Mouse (Mus musculus) embryonic facial prominence, embryonic 13.5 days (tissue): Measurements from ENCODE around the gene Plpp2. TPM values are rescaled to one million over a fixed set of nuclear protein-coding genes. Genes with fewer than 3 reads are reported as not detected.

ENCODE experiments used
- ATAC-seq: fragments of 200-750 bp; cut with Nextera tagmentation; 2 replicates; pipeline ENCODE4 v1.8.0; 2017; ENCODE audit warnings: low read depth; ENCODE audit not compliant: insufficient number of reproducible peaks, insufficient read depth, low FRiP score, low TSS enrichment
- H3K27ac ChIP-seq: fragments of 300-500 bp; sonication (generic); 2 replicates; pipeline ENCODE4 v1.5.1; 2015; ENCODE audit warnings: moderate library complexity, mild to moderate bottlenecking, inconsistent platforms
- H3K27me3 ChIP-seq: fragments of 300-500 bp; sonication (generic); 2 replicates; pipeline ENCODE4 v1.6.1; 2015; ENCODE audit warnings: mild to moderate bottlenecking, inconsistent platforms
- H3K36me3 ChIP-seq: fragments of 300-500 bp; sonication (generic); 2 replicates; pipeline ENCODE4 v1.6.1; 2015; ENCODE audit warnings: mild to moderate bottlenecking, inconsistent platforms
- H3K4me1 ChIP-seq: fragments of 300-500 bp; sonication (generic); 2 replicates; pipeline ENCODE4 v1.6.1; 2015; ENCODE audit warnings: inconsistent platforms
- H3K4me2 ChIP-seq: fragments of 300-500 bp; sonication (generic); 2 replicates; pipeline ENCODE4 v1.6.1; 2015; ENCODE audit warnings: moderate library complexity, mild to moderate bottlenecking, inconsistent platforms
- H3K4me3 ChIP-seq: fragments of 300-500 bp; sonication (generic); 2 replicates; pipeline ENCODE4 v1.5.1; 2015; ENCODE audit warnings: mild to moderate bottlenecking, inconsistent platforms
- H3K9ac ChIP-seq: fragments of 300-500 bp; sonication (generic); 2 replicates; pipeline ENCODE4 v1.6.1; 2015; ENCODE audit warnings: mild to moderate bottlenecking, inconsistent platforms
- H3K9me3 ChIP-seq: fragments of 300-500 bp; sonication (generic); 2 replicates; pipeline ENCODE4 v1.6.1; 2016; ENCODE audit warnings: inconsistent platforms
- WGBS: fragments of 180-500 bp; shearing (Covaris S2); methylation state at CpG from one replicate; pipeline ENCODE4 v1.1.7; 2015; ENCODE audit warnings: mixed read lengths; 5-methylcytosine and 5-hydroxymethylcytosine counted together
- polyA plus RNA-seq: library from polyadenylated mRNA; unstranded; fragments of >200 nt; fragmentation: Nextera tagmentation; extraction: Ambion mirVana; gene quantifications from 2 replicates; pipeline ENCODE4 v1.2.1, GENCODE M21; 2015

The Plpp2 gene
- polyA plus RNA-seq, 1 experiment from 2014 or later: 19.8 TPM

- ATAC-seq: no peak
- no peak overlapping the region for H3K4me2 ChIP-seq
- H3K4me3 ChIP-seq: no peak overlapping the region
- H3K9me3 ChIP-seq: no peaks in the 10 kb centered on the region
- no peaks in the 10 kb centered on the region for H3K36me3 ChIP-seq
- no peak overlapping the region for H3K9ac ChIP-seq
- H3K27ac ChIP-seq: no peak overlapping the region
- no peaks in the 10 kb centered on the region for H3K27me3 ChIP-seq
- no peaks in the 10 kb centered on the region for H3K4me1 ChIP-seq
- 95% methylated on average over 2 of the region's 2 CpGs for WGBS
Measured at GRCm38 (mm10) chr10:79571314-79571713, 37.7 kb upstream of the Plpp2 start.

GRCm38 (mm10) chr10:79569921-79570320 lies 36.3 kb upstream of the Plpp2 start:
- no peak overlapping the region for H3K4me3 ChIP-seq
- 87% methylated on average over 5 of the region's 5 CpGs for WGBS
- no peaks in the 10 kb centered on the region for H3K4me1 ChIP-seq
- no peak for ATAC-seq
- no peak overlapping the region for H3K9ac ChIP-seq
- no peaks in the 10 kb centered on the region for H3K9me3 ChIP-seq
- H3K27me3 ChIP-seq: no peaks in the 10 kb centered on the region
- no peak overlapping the region for H3K4me2 ChIP-seq
- no peaks in the 10 kb centered on the region for H3K36me3 ChIP-seq
- no peak overlapping the region for H3K27ac ChIP-seq

GRCm38 (mm10) chr10:79559716-79560115 lies 26.1 kb upstream of the Plpp2 start:
- ATAC-seq: no peak
- Histone ChIP-seq H3K9me3 (peaks cover 4% of the 10 kb centered on the region; the same call in 1 of the 2 replicates), H3K4me2 (no peak overlapping the region), H3K27ac (no peak overlapping the region), H3K4me1 (peaks cover 9% of the 10 kb centered on the region; the same call in 1 of the 2 replicates), H3K36me3 (no peaks in the 10 kb centered on the region), H3K27me3 (no peaks in the 10 kb centered on the region), H3K4me3 (no peak overlapping the region), H3K9ac (no peak overlapping the region)
- WGBS: 85% methylated on average over 2 of the region's 2 CpGs

GRCm38 (mm10) chr10:79557496-79557895 lies 23.9 kb upstream of the Plpp2 start:
- no peaks in the 10 kb centered on the region; the same call in 1 of the 2 replicates for H3K9me3 ChIP-seq
- no peaks in the 10 kb centered on the region for H3K27me3 ChIP-seq
- no peak overlapping the region for H3K27ac ChIP-seq
- no peaks in the 10 kb centered on the region for H3K36me3 ChIP-seq
- H3K4me2 ChIP-seq: no peak overlapping the region
- no peak overlapping the region for H3K9ac ChIP-seq
- no peak for ATAC-seq
- peaks cover 25% of the 10 kb centered on the region for H3K4me1 ChIP-seq
- WGBS: 95% methylated on average over 5 of the region's 5 CpGs
- no peak overlapping the region for H3K4me3 ChIP-seq

GRCm38 (mm10) chr10:79556951-79557350 lies 23.4 kb upstream of the Plpp2 start:
- 91% methylated on average over 5 of the region's 5 CpGs for WGBS
- no peak overlapping the region for H3K9ac ChIP-seq
- no peak for ATAC-seq
- H3K27me3 ChIP-seq: no peaks in the 10 kb centered on the region
- H3K4me2 ChIP-seq: no peak overlapping the region
- H3K36me3 ChIP-seq: no peaks in the 10 kb centered on the region
- no peak overlapping the region for H3K4me3 ChIP-seq
- H3K27ac ChIP-seq: no peak overlapping the region
- H3K4me1 ChIP-seq: peaks cover 31% of the 10 kb centered on the region
- H3K9me3 ChIP-seq: no peaks in the 10 kb centered on the region; the same call in 1 of the 2 replicates

- H3K4me3 ChIP-seq: peak overlapping the region; percentile 91
- no peaks in the 10 kb centered on the region for H3K27me3 ChIP-seq
- H3K4me2 ChIP-seq: peak overlapping the region; percentile 74
- H3K4me1 ChIP-seq: peaks cover 31% of the 10 kb centered on the region
- peak overlapping the region; percentile 99 for H3K9ac ChIP-seq
- H3K9me3 ChIP-seq: no peaks in the 10 kb centered on the region; the same call in 1 of the 2 replicates
- peaks cover 12% of the 10 kb centered on the region for H3K36me3 ChIP-seq
- 27% methylated on average over 7 of the region's 7 CpGs for WGBS
- 0 out of 2 replicates have a peak overlapping the region, but pooled peaks have one; percentile 64 for H3K27ac ChIP-seq
- ATAC-seq: 0 out of 2 replicates have a peak, but pooled peaks have one; percentile 4
Measured at GRCm38 (mm10) chr10:79555238-79555724, 21.7 kb upstream of the Plpp2 start.

GRCm38 (mm10) chr10:79554330-79555237 lies 21.0 kb upstream of the Plpp2 start, which contains the start of gene Mier2:
Gene Mier2 (minus strand): TSS chr10:79555199.
- Histone ChIP-seq H3K36me3 (peaks cover 19% of the 10 kb centered on the region), H3K4me2 (peak within 1 kb of the TSS; percentile 74), H3K9me3 (no peaks in the 10 kb centered on the region; the same call in 1 of the 2 replicates), H3K27me3 (no peaks in the 10 kb centered on the region), H3K4me3 (peak within 1 kb of the TSS; percentile 91), H3K27ac (peak within 1 kb of the TSS; percentile 64), H3K9ac (peak within 1 kb of the TSS; percentile 99), H3K4me1 (peaks cover 31% of the 10 kb centered on the region)
- ATAC-seq: peak; percentile 78
- under 1% methylated on average over 92 of the region's 108 CpGs for WGBS

- Histone ChIP-seq H3K27me3 (no peaks in the 10 kb centered on the region), H3K4me1 (peaks cover 31% of the 10 kb centered on the region), H3K9me3 (no peaks in the 10 kb centered on the region), H3K9ac (peak overlapping the region; percentile 99), H3K4me2 (peak overlapping the region; percentile 74), H3K4me3 (peak overlapping the region; percentile 91), H3K27ac (peak overlapping the region; percentile 64; the same call in 1 of the 2 replicates), H3K36me3 (peaks cover 28% of the 10 kb centered on the region)
- 31% methylated on average over 10 of the region's 10 CpGs for whole genome bisulfite sequencing
- no peak for ATAC-seq
Measured at GRCm38 (mm10) chr10:79553691-79554090, 20.1 kb upstream of the Plpp2 start.

- no peaks in the 10 kb centered on the region for H3K27me3 ChIP-seq
- H3K4me2 ChIP-seq: peak overlapping the region; percentile 74
- no peak overlapping the region for H3K27ac ChIP-seq
- peaks cover 34% of the 10 kb centered on the region for H3K36me3 ChIP-seq
- no peaks in the 10 kb centered on the region for H3K9me3 ChIP-seq
- ATAC-seq: no peak
- WGBS: 91% methylated on average over 6 of the region's 6 CpGs
- H3K4me3 ChIP-seq: peak overlapping the region; percentile 91
- peak overlapping the region; percentile 99 for H3K9ac ChIP-seq
- H3K4me1 ChIP-seq: peaks cover 31% of the 10 kb centered on the region
Measured at GRCm38 (mm10) chr10:79553176-79553575, 19.6 kb upstream of the Plpp2 start.

- Histone ChIP-seq H3K9ac (0 out of 2 replicates have a peak overlapping the region, but pooled peaks have one; percentile 27), H3K27ac (no peak overlapping the region), H3K27me3 (no peaks in the 10 kb centered on the region), H3K36me3 (peaks cover 40% of the 10 kb centered on the region), H3K4me1 (peaks cover 31% of the 10 kb centered on the region), H3K4me3 (no peak overlapping the region), H3K9me3 (no peaks in the 10 kb centered on the region), H3K4me2 (no peak overlapping the region)
- no peak for ATAC-seq
- 85% methylated on average over 8 of the region's 8 CpGs for whole genome bisulfite sequencing
Measured at GRCm38 (mm10) chr10:79552531-79552930, 18.9 kb upstream of the Plpp2 start.

GRCm38 (mm10) chr10:79550366-79550765 lies 16.8 kb upstream of the Plpp2 start:
- no peak overlapping the region for H3K4me3 ChIP-seq

More at GRCm38 (mm10) chr10:79550366-79550765, 16.8 kb upstream of the Plpp2 start:
- H3K9ac ChIP-seq: no peak overlapping the region
- no peaks in the 10 kb centered on the region for H3K9me3 ChIP-seq
- ATAC-seq: no peak
- no peak overlapping the region for H3K27ac ChIP-seq
- peaks cover 62% of the 10 kb centered on the region for H3K36me3 ChIP-seq
- WGBS: 84% methylated on average over 9 of the region's 9 CpGs
- H3K4me2 ChIP-seq: no peak overlapping the region
- peaks cover 26% of the 10 kb centered on the region for H3K4me1 ChIP-seq
- H3K27me3 ChIP-seq: no peaks in the 10 kb centered on the region
